Mouse (Mus musculus) testis, postnatal 14 days (tissue): Measurements from ENCODE around the gene Ttll11.

Source experiments
- DNase-seq: peaks from one replicate; pipeline ENCODE4 v3.0.0; 2021; ENCODE audit warnings: low spot score

Ttll11 gene

DNA sequence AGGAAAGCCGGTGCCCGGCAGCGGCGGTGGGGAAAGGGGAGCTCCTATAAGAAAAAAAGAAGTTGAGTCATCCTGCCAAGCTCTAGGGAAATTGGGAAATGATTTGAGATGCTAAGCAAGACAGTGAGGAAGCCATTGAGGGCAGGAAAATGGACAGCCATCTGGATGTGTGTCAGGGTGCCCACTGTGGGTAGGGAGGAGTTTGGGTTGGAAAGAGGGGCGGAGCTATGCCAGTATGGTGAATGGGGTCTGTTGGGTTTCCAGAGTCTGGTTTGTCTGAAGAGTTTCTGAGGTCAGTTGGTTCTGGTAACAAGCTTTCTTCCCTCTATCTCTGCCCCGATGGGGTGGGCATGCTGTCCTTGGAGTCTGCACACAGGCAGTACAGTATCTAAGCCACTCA, 256.4 kb downstream of the Ttll11 start:
- no peak for DNase-seq

DNA sequence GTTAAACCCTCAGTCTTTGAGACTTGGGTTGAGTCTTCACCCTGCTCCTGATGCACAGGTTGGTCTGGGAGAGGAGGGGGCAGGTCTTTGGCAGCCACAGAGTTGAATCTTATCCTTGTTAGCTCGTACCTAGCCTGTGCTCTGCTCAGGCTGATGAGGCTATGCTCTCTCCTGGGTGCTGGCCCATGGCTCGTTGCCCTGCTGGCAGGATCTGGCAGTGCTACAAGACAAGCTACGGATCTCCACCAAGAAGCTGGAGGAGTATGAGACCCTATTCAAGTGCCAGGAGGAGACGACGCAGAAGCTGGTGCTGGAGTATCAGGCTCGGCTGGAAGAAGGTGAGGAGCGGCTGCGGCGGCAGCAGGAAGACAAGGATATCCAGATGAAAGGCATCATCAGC, 256.9 kb downstream of the Ttll11 start:
- DNase-seq = no peak

GRCm38 (mm10) chr2:35720956-35721355, 258.8 kb downstream of the Ttll11 start:
- DNase-seq = no peak

DNA sequence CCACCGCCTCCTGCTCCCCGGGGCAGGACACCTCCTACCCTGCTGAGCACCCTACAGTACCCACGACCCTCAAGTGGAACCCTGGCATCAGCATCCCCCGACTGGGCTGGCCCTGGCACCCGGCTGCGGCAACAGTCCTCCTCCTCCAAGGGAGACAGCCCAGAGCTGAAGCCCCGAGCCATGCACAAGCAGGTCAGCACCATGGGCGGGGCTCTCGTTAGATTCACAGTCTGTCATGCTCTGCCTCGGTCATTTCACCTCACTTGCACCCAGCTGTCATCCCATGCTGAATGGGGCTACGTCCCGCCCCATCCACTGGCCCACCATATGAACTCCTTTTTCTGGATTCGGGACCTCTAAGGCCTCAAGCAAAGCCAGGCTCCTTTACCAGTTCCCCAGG, 259.2 kb downstream of the Ttll11 start:
- no peak for DNase-seq

DNA sequence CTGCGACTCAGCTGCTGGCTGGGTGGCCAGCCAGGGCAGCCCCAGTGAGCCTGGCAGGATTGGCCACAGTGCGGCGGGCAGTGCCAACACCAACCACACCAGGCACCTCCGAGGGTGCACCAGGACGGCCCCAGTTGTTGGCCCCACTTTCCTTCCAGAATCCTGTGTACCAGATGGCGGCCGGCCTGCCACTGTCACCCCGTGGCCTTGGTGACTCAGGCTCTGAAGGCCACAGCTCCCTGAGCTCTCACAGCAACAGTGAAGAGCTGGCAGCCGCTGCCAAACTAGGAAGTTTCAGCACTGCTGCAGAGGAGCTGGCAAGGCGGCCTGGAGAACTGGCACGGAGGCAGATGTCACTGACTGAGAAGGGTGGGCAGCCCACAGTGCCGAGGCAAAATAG, 259.6 kb downstream of the Ttll11 start:
- peak; percentile 71 for DNase-seq

DNA sequence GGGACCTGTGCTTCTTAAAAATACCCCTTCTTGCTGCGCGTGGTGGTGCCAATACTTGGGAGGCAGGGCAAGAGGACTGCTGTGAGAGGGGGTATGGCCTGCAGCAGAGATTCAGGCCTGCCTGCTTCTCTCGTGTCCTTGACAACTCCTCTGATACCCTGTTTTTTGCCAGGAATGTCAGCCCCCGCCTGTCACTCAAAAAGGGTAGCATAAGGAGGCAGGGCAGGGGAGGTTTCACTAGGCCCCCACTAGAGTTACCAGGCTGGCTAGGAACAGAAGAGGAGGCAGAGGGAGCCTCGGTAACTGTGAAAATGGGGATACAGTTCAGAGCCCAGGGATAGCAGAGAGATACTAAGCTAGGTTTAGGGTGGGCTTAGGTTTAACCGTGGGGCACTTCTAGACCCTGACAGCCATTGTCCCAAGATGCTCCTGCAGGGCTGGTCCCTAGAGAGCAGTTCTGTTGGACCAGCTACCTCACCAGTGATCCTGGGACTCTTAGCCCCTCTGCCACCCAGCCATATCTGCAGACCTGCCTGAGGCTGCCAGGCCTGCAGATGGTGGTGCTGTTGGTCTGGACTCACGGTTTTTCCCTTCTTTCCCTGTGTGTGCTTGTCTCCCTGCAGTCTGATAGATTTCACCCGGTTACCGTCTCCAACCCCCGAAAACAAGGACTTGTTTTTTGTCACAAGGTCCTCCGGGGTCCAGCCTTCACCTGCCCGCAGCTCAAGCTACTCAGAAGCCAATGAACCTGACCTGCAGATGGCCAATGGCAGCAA, 260.3 kb downstream of the Ttll11 start:
- DNase-seq = no peak

DNA sequence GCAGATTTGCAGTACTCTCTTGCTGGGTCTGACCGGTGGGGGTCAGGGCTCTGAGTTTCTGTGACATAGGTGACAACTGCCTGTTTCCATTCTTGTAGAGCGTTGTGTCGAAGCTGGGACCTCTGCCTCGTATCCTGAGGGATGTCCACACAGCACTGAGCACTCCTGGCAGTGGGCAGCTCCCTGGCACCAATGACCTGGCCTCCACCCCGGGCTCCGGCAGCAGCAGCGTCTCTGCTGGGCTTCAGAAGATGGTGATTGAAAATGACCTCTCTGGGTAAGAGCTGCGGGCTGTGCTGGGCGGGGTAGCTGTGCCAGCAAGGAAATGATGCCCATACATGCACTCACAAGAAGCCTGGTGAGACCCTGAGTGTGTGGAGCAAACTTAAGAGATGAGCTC, 261.1 kb downstream of the Ttll11 start:
- DNase-seq = no peak

DNA sequence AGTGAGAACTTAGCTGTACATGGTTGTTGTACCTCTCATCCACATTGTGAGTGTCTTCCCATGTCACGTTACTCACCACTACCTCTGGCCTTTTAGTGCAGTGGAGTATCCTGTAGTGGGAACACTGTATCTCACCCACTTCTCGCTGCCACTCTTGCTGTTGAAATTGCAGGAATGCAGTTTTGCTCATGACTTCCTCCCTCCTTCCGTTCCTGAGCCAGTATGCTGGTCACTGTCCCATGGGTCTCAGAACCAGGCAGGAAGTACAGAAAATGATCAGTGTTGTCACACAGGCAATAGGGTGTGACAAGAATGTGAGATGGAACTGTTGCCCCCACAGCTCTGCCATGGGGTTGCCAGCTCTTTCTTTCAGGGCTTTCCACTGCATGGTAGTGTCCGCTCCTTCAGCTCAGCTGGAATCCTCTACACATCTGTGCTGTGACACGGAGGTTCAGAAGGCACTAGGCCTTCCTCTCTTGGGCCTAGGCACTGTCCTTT, 261.7 kb downstream of the Ttll11 start:
- no peak for DNase-seq

DNA sequence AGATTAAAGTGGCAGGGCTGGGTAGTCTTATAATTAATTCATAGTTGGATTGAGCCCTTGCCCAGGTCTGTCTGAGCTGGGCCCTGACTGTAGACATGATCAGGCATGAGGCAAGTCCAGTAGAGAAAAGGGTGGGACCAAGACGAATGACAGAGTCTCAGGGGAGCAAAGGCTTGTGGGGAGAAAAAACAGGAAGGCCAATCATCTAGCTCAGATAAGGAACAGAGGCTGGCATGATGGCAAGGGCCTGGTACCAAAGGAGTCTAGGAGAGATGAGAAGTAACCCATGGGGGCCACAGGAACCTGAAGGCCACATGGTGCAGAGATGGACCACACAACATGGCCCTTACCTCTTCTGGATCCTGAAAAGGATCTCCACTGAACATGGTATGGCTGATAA, 263.5 kb downstream of the Ttll11 start:
- DNase-seq = no peak

- DNase-seq = no peak
Measured at GRCm38 (mm10) chr2:35715485-35715884, 264.2 kb downstream of the Ttll11 start.

DNA sequence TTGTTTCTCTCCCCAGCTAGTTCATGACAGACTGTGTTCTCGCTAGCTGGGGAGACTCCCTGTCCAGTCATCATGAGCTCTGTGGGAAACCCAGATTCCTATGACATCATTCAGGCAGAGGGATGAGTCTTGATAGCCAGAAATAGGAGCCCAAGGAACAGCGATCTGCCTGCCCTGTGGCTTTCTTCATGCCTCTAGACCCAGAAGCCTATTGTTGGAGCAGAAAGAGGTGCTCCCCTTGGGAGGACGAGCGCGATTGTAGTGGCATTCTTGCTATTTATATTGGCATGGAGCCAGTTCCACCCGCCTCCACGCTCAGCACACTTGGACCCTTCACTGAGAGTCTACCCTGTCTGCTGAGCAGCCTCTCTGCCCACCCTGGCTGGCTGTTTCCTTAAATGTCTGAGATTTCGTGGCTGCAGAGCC, 265.0 kb downstream of the Ttll11 start:
- DNase-seq = no peak

GRCm38 (mm10) chr2:35713460-35713859, 266.3 kb downstream of the Ttll11 start:
- DNase-seq = no peak

DNA sequence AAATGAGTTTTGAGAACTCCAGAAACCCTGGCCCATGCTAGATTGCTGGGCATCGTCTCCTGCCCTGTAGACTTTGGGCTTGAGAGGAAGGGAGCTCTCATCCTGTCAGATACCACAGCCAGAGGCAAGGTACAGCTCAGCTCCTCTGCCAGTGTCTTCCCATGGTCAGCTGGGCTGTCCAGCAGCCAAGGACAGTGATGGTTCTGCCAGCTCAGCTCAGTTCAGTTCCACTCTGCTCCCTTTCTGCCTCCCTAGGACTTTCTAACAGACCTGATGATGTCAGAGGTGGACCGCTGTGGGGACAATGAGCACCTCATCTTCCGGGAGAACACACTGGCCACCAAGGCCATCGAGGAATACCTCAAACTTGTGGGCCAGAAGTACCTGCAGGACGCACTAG, 267.1 kb downstream of the Ttll11 start:
- no peak for DNase-seq

DNA sequence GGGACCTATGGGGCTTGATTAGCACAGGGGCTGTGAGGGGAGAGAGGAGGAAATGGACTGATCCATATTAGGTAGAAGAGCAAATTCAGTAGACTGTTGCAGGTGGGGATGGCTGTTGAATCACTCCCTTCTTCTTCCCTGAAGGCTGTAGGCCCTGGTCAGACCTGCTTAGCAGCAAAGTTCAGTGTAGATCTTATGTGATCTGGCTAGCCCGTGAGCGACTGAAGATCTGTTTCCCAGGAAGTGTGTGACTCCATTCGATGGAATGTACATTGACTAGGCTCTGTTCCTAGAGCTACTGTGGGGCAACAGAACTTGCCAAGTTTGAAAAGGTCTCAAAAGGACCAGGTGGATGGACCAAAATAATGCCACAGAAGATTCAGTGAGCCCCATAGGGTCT, 276.5 kb downstream of the Ttll11 start:
- no peak for DNase-seq

DNA sequence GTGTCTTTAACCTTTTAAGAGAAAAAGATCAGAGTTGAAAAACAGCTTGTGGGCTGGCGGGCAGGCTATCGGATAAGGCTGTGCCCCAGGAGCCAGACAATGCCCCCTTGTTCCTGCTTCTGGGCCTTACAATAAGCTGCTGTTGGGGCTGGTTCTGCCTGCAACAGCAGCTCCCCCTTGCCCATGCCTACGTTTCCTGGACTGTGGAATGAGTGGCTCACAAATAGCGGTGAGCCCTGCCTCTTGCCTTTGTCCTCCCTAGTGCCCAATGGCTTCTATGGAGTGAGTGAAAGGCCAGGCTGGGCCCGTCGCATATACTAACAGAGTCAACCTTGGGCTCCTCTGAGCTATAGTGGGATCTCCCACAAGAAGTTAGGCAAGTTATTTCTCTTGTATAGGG, 277.1 kb downstream of the Ttll11 start:
- peak; percentile 67 for DNase-seq

DNA sequence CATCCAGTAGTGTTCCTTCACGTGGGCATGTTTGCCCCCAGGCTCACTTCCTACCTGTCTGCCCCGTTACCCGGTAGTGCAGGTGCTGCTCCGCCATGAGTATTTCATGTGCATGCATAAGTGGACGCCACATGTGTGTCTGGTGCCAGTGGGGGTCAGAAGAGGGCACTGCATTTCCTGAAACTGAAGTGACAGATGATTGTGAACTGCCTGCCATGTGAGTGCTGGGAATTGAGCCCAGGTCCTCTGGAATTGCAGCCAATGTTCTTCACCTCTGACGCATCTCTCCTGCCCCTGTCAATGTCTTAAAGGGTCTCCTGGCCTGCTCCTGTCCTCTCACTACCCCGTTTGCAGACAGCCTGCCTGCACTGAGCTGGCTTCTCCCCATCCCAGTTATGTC, 277.7 kb downstream of the Ttll11 start:
- no peak for DNase-seq
